Mouse (Mus musculus) left cerebral cortex, postnatal 25 days (tissue): Measurements from ENCODE around the gene Magi1. TPM values are rescaled to one million over a fixed set of nuclear protein-coding genes. Genes with fewer than 3 reads are reported as not detected.

Experiments used
- DNase-seq, 2 experiments: peaks; one replicate each; pipeline ENCODE4 v3.0.0; 2022; ENCODE audit warnings: low spot score in 2 of 2, mixed read lengths in 1 of 2
- intact Hi-C: fragments of 180-260 bp; cut with DNase I; formaldehyde crosslinking; loops from one replicate; pipeline ENCODE4 v1.15.1; 2025
- total RNA-seq, 2 experiments: library from RNA; stranded (reverse); gene quantifications; 2 replicates each; pipeline ENCODE4 v1.2.3; 2021

Magi1 gene
- total RNA-seq, 2 experiments from 2014 or later = 86.5 to 88.3 TPM

DNA sequence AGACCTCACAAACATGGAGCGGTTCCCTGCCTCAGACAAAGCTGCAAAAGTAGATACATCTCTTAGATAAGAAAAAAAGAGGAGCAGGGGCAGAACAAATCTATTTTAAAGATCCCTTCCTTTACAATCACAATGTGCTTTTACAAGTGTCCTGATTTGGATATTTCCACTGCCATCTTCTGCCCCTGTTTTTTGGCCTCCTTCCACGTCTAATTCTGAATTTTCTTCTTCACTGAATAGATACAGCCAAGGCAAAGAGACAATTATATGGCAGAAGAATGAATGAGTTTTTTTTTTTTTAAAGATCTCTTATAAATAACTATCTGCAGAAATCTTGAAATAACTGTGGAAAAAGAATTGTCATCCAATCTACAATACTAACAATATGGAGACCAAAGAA is 409.3 kb downstream of the Magi1 start:
- peak in 1 of 2 experiments; percentile 71 for DNase-seq
- intact Hi-C loops = no loop called here

DNA sequence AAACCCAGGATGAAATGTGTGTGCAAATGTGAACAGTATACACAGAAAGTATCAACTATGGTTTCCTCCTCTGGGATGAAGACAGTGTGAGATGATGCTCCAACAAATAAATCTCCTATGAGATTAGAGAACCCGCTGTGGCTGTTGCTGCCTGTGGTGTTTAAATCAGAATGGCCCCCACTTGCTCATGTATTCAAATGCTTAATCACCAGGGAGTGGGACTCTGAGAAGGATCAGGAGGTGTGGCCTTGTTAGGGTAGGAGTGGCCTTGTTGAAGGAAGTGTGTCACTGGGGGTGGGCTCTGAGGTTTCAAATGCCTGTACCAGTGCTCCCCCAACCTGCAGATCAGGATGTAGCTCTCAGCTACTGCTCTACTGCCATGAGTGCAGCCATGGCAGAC is 410.2 kb downstream of the Magi1 start:
- DNase-seq = no peak

DNA sequence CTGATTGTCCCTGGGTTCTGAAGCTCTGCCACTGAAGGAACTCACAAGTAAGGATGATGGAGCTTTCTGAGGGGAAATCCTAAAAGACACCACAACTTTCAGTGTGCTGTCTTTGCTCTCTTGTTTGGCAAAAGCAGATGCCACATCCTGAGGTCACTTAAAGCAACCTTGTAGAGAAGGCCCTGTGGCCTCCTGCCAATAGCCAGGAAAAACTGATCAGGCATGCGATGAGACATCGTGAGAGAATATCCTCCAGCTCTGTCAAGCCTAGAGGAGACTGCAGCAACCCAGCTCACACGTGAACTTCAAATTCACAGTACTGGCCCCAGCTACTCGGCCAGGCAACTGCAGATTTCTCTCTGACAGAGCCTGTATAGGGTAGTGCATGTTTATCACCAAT is 412.2 kb downstream of the Magi1 start:
- intact Hi-C loops = no loop called here
- DNase-seq = no peak

More for the DNA sequence above, 410.2 kb downstream of the Magi1 start:
- intact Hi-C loops = no loop called here

DNA sequence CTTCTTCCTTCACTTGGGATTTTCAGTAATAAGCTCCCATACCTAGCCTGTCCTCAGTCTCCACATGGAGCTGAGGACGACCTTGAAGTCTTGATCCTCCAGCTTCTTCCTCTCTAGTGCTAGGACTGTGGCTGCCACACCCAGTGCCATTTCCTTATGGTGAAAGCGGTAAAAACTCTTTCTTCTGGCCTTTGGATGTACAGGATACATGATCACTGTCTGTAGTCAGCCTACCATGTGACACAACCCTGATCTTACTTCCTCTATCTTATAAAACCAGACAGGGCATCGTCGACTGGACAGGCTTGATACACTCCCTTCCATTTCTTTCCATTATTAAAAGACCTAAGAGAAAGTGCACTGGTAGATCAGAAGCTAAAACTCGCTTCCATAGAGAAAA is 413.7 kb downstream of the Magi1 start:
- intact Hi-C loops = no loop called here
- no peak for DNase-seq

DNA sequence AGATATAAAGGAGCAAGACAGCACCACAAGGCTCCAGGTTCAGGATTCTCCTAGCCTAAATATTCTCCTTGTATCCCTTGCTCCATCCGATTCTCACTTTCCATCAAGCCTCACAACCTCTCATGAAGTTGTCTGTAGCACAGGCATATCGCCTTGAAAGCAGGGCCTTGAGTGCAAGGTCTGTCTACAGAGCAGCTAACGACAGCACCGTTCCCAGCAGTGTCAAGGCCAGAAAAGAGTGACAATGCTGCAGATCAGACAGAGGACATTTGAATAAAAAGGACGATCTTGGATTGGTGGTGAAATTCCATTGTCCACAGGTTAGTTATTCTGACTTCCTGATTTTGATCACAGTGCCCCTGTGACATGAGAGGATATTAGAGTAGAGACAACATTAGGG is 421.5 kb downstream of the Magi1 start:
- intact Hi-C loops = no loop called here
- DNase-seq = no peak

DNA sequence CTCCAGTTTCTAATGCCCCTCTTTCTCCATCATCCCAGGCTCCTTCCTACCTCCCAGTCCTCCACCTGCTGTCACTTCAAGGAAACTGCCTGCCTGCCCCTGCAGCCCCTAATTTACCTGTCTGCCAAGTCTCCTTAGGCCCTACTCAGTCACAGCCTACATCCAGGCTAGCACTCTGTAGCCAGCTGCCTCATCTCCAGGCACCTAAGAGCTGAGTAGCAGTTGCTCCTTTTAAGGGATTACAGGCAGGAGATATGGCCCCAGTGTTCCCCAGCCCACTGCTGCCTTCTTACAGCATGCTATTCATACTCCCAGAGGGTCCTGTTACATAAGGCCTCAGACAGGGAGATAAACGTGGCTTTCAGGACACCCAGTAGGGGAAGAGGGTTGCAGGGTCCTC is 426.9 kb downstream of the Magi1 start:
- intact Hi-C loops = no loop called here
- no peak for DNase-seq

DNA sequence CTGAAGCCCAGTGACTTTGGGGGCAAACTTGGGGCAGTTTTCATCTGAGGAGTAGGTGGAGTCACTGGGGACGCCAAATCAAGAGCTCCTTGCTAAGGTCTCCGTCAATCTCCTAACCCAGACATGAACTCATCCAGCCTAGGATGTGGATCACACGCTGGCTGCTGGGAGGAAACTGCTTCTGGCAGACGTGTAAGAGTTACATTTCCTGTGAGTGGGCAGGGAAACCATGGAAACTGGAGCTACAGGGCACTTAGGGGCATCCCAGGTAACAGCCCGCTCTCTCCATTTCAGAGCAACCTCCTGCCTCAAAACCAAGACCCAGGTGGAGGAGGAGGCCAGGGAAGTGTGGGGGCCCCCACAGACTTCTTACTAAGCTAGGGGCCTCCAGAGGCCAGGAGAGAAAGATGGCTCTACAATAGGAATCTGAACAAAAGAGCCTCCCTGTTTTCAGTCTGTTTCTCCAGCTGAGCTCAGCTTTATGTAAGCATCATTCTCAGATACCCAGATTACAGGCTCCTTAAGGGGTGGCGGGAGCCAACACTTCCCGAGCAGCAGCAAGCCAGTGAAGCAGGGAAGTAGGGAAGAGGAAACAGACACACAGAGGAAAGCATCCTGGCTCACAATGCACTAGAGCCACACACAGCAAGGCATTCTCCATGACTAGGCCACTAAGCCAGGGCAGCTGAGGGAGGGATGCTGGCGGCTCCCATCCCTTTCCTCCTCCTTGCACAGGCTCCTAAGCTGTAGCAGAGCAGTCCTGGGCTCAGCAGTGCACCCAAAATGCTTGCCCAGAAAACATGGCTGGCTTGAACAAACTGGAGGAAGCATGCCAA is 427.7 kb downstream of the Magi1 start:
- peak; percentile 40 to 70 for DNase-seq
- intact Hi-C loops = no loop called here

DNA sequence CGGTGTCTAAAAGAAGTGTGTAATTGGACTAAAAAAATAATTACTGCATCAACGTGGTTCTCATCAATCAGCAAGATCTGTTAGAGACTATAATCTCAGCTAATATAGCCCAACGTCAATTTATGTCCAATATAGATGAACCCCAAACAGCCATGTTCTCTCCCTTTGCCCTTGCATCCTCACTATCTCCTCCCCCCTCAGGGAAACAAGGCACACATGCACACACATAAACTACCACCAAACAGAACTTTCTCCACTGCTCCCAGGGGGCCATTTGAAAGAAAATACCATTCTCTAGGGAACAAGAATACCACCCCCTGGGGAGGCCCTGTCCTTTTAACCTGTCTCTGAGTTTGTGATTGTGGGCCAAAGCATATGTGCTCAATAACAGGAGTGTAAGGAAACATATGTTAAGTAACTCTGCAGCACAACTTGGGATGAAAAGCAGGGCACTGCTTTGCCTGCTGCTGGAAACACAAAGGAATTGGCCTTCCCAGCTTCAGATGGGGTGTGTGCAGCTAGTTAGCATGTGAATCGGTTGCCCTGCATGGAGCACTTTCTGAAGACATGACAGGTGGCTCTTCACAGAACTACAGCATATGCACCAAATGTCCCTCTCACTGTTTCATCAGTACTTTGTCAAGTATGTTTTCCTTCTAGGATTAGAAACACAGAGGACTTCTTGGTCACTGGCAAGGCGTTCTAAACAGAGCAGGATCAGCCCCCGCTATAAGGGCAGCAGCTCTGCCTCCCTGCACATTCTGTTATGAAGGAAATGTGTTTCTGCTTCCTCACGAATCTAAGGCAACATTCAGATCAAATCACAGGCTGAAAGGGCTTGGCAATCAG is 434.6 kb downstream of the Magi1 start:
- intact Hi-C loops = loop anchor here (5.0 kb wide), 1 partner anchor 57 kb away; no protein-coding TSS in a partner anchor
- peak in 1 of 2 experiments; percentile 10 for DNase-seq

DNA sequence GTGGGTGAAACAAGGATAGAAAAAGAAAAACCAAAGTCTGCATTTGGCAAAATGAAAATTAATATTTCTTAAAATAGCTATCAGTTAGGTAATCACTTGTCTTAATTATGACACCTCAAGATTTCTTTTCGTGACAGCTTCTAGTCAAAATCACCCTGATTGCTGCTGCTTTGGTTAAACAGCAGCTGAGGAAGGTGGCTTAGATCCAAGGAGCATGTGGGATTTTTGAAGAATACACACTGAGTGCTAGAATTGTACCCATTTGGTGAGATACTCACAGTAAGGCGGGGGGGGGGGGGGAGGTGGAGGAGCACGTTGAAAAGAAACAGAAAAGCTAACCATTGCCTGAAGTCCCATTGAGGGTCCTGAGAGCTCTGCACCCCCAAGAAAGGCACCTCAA is 438.2 kb downstream of the Magi1 start:
- intact Hi-C loops = loop anchor here (2.0 to 5.0 kb wide), 2 partner anchors 27 to 53 kb away; no protein-coding TSS in a partner anchor
- peak in 1 of 2 experiments; percentile 67 for DNase-seq

DNA sequence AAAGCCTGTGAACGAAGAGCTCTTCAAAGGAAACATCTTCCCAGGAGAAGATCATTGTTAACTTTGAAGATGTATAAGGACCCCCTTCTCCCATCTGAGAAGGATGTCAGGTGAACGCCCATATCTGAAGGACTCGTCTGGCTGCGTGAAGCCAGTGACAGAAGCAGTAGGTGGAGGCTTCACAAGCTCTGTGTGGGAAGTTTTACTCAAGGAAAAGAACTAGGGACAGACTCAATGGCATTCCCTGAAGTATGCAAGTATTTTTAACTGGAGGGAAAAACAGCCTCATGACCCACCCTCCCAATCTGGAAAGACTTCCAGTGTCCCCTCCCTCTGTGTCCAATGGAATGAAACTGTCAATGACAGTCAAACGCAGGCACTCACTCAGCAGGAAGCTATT is 438.6 kb downstream of the Magi1 start:
- peak in 1 of 2 experiments; percentile 51 for DNase-seq
- intact Hi-C loops = loop anchor here (2.0 to 5.0 kb wide), 2 partner anchors 26 to 53 kb away; no protein-coding TSS in a partner anchor

DNA sequence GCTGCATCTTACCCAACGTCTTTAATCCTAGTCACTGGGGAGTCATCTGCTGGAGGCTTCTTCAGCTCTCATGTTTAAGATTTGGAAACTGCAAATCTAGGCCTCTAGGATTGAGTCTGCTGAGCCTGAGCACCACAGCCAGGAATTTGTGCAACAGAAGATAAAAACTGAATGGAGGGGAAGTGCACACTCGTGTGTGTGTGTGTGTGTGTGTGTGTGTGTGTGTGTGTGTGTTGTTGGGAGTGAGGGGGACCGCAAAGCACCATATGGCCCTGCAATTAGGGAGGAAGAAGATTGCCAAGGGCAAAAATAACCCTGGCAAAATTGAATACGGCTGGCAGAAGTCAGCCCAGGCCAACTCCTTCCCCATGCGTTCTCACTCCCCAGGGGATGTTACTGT is 439.1 kb downstream of the Magi1 start:
- intact Hi-C loops = loop anchor here (2.0 kb wide), 1 partner anchor 26 kb away; no protein-coding TSS in a partner anchor
- peak in 1 of 2 experiments; percentile 29 for DNase-seq

DNA sequence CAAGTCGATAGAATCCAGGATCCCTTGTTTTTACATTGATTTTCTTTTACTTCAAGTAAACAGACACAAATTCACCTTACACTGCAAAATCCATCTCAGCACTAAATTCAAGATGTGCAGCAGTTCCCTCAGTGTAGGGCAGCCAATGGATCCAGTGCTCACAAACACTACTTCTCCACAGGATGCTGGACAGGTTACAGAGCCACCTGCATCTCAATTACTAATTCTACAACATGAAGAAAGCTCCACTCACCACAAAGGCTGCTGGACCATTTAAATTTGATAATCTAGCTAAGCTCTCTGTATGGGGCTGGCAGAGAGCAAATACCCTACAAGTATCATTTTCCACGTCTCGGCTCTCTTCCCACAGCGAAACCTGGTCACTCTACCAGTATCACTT is 445.3 kb downstream of the Magi1 start:
- DNase-seq = no peak
- intact Hi-C loops = no loop called here

DNA sequence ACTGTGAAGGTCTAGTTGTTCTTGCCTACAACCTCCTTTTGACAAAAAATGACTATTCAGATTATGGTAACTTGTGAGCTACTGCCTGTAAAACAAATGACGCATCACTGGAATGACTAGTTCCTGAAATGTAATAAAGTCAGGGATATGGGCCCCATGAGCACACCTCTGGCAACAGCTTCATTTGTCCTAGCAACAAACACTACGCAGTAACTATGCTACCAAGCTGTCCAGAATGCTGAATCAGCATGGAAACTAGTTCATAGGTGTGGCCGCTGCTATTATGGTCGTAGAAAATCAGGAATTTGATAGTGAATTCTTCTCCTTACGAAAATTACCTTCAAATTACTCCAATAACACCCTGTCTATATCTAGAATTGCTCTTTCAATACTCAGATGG is 447.1 kb downstream of the Magi1 start:
- intact Hi-C loops = no loop called here
- no peak for DNase-seq

DNA sequence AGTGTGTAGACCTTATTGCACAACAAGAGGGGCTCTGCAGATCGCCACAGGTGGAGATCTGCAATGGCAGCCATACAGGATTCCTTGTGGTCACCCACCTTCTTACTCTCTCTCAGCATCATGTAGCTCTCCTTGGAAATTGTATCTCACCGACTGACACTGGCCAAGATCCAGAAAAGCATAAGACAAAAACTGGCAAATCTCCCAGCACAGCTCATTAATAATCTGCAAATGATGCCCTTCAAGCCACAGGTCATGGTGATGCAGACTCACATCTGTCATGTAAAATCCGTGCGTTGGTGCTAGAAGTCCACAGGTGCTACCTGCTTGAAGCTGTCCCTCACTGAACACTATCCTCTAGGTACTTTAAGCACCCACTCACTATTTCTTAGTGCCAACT is 448.5 kb downstream of the Magi1 start:
- intact Hi-C loops = no loop called here
- DNase-seq = no peak

DNA sequence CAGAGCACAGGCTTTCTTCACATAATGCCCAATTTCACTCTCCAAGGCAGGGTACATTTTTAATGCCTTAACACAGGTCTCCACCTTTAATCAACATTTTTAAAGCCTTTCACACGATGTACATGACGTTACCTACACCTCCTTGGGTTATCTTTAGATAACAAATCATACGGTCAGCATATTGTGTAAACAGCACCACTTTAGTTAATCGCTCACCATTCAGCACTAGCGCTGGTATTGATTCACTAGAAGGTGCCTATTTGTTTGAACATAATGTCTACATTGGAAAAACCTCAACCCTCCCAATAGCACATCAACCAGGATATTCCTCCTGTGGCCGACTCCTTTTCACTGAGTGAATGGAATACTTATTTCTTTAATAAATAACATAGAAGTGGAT is 455.5 kb downstream of the Magi1 start:
- DNase-seq = no peak
- intact Hi-C loops = no loop called here

DNA sequence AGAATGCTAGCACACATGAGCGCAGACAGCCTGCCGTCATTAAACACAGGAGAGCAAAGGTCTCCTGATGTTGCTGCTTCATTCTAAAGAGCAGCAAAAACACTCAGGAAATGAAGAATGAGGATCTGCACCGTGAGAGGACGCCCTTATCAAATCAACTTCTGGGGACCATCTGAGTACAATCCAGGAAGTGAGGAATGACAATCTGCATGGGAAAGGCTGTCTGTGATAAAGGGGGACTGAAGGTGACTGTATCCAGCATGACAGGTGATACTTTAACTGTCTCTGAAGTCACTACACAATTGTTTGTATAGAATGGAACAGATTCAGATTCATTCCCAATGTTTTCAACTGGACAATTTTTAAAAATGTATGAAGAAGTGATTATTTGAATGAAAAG is 456.8 kb downstream of the Magi1 start:
- intact Hi-C loops = no loop called here
- DNase-seq = no peak

DNA sequence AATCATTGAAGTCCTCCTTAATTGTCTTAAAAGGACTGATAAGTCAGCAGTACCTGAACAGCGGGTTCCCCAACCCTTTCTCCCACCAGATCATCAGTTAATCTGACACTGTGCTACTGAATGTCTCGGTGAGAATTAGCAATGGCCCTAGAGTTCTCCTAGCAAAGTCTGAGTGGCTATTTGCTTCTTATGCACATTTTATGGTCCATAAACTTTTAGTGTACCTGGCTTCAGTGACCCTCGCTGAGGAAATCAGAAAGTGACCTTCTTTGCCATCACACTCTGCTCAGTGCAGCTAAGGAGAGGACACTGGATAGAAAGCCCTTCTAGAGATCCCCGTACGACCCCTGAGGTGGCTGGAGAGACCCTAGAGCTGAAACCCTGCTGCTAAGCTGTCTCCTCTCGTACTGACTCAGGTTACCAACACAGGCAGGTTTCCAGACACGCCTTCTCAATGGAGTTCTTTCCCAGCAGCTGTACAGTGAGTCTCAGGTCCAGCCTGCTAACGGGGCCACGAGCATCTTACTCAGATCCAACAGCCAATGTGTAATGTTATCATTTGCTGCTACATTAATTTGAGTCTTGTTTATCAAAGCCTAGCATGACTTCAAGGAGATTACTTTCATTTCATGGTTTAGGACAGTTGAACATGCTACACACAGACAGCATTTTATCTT is 461.4 kb downstream of the Magi1 start:
- intact Hi-C loops = no loop called here
- no peak for DNase-seq

DNA sequence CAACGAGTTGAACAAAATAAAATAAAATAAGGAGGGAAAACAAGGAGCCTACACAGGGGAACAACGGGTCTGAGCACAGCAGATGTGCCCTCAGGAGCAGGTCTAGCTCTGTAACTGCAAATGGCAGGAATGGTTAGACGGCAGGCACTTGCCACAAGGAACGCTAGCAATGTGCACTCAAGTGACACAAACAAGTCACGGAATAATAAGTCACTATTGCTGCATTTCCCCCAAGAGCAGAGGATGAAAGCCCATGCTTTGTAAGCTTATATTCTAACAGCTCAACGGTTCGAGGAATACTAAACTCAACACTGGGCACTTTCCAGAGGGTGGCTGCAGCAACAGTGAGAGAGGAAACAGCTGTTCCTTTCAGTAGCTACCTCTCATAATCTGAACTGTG is 462.2 kb downstream of the Magi1 start:
- no peak for DNase-seq
- intact Hi-C loops = no loop called here

DNA sequence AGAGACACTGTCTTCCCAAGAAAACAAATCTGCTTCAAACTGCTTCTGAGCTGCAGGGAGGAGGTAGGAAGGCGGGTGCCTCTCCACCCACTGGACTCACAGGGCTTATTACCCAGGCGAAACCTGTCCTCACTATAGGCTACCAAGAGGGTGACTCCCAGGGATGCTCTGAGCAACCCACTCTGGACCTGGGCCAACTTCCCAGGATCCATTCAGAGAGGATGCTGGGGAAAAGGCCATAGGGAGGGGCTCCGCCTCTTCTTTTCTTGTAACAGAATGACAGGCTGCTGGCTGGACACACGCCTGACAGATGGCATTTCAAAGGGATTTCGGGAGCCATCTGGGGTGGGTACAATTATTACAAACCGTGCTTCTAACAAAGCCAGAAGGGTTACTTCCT is 463.8 kb downstream of the Magi1 start:
- intact Hi-C loops = loop anchor here (2.0 kb wide), 1 partner anchor 25 kb away; no protein-coding TSS in a partner anchor
- DNase-seq = peak; percentile 70 to 80

DNA sequence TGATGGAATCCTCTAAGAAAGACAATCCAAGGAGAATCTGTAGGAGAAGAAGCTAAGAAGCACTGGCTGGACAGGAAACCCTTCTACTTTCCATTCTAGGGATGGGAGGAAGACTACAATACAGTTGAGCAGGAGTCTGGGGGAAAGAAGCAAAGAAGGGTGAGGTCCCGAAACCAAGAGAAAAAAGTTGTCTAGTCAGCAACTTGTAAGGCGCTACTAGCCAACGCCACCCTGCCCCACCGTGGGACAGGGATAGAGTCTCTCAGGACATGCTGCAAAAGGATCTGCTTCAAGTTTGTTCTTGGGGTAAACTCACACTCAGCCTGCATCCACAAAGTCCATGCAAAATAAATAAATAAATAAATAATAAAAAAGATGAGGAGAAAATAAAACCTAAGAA is 464.4 kb downstream of the Magi1 start:
- intact Hi-C loops = loop anchor here (2.0 kb wide), 1 partner anchor 26 kb away; no protein-coding TSS in a partner anchor

More for the DNA sequence above, 464.4 kb downstream of the Magi1 start:
- no peak for DNase-seq
